Mouse (Mus musculus): Measurements from ENCODE around the gene Hace1.

Gene Hace1

DNA sequence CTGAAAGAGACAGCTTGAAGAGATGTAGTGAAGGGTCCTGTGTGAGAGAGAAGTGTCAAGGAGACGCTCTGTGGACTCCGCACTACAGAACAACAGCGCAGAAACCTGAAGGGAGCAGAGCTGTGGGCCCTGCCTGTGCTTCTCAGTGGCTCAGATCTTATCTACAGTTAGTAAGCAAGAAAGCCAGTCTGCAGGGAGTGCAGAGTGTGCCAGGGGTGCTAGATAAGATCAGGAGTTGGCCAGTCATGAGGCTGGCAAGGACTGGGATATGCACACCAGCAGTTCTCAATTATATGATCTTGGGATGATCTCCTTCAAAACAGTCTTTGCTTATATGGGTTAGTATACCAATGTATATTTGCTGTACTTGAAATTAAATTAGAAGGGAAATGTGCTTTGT, 121.3 kb downstream of the Hace1 start:
- DNase-seq (ENCODE audit: low spot score in 2 of 2), result no peak

DNA sequence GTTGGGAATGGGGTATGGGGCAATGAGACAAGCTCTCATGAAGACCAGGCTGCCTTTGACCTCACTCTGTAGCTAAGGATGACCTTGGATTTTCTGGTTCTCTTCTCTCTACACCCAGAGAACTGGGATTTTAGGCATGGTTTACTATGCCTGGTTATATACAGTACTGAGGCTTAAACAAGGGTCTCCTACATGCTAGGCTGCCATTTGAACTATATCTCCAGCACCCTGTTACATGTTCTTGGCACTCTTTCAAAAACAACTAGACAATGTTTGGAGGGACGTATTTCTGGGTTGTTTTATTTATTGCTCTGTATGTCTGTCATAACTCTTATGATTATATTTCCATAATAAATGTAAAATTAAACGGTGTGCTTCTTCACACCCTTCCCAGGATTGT, 129.2 kb downstream of the Hace1 start:
- DNase-seq (ENCODE audit: low spot score in 2 of 2), result no peak

DNA sequence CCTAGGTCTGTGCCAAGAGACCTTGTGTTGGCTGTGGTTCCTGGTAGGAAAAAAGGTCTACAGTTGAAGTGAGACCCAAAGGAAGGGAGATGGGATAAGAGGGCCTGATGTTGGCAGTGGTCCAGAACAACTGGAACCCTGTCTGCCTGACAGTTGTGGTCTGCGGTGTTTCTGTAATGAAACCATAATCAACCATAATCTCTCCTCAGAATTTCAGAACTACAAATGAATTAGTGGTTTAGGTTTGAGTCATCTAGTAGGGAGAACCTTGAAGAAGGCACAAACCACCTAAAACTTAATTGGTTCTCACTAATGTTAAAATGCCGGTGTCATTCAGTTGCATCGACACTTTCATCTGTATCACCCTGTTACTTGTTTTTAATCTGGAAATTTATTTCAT, 133.2 kb downstream of the Hace1 start:
- DNase-seq (ENCODE audit: low spot score in 2 of 2), result no peak

DNA sequence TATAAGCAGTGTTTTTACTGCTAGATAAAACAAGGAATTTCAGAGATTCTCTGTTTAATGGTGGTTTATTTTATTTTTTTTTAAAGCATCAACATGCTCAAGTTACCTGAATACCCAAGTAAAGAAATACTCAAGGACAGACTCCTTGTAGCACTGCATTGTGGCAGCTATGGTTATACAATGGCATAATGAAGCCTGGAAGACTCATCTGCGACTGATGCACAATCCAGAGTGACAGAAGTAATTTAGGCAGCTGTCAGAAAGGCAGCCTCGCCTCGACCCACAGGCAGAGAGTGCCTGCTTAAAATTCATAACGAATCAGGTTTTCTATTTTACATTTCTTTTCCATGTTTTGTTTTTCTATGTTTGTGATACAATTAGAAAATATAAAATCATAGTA, 133.7 kb downstream of the Hace1 start:
- no peak for DNase-seq (ENCODE audit: low spot score in 2 of 2)

All from spleen, postnatal 36 days (tissue).